Mouse (Mus musculus): ENCODE data around the gene Ptprc. TPM values are rescaled to one million over a fixed set of nuclear protein-coding genes. Genes with fewer than 3 reads are reported as not detected.

The Ptprc gene
- total and polyA plus RNA-seq, 3 experiments: 120 to 211 (median 136) TPM

- Histone ChIP-seq H3K36me3 (replicated peaks in 1 of 2; ENCODE audit: control insufficient read depth in 1 of 2, insufficient read depth in 1 of 2, low read length in 1 of 2) (peaks cover 4 to 29% of the 10 kb centered on the region in 2 experiments), H3K4me2 (ENCODE audit: insufficient read depth, low read depth, poor library complexity, severe bottlenecking) (peak overlapping the region; percentile 2; the same call in 1 of the 2 replicates), H3K79me2 (replicated peaks; ENCODE audit: control insufficient read depth, extremely low read depth, insufficient read depth, poor library complexity, severe bottlenecking) (peaks cover 52% of the 10 kb centered on the region), H3K4me1 (ENCODE audit: control insufficient read depth in 1 of 2, insufficient read depth in 2 of 2) (peaks cover 11 to 88% of the 10 kb centered on the region in 2 experiments), H3K4me3 (replicated peaks in 1 of 3; ENCODE audit: low read depth in 2 of 3, low read length in 2 of 3, poor library complexity in 1 of 3) (no peak overlapping the region), H3K9ac (ENCODE audit: insufficient read depth, low read depth) (peak overlapping the region; percentile 18; the same call in 1 of the 2 replicates), H3K27ac (ENCODE audit: insufficient read depth, low read depth) (no peak overlapping the region), H3K9me3 (replicated peaks; ENCODE audit: low read length) (no peaks in the 10 kb centered on the region), H3K27me3 (replicated peaks) (no peaks in the 10 kb centered on the region)
- dilution Hi-C loops (cut with MboI; ENCODE audit: extremely low pct_ligation_motif_present, extremely low pct_unique_long_range_greater_than_20kb, low sequenced_read_pairs): no loop called here
- DNase-seq (ENCODE audit: extremely low read depth): peak; percentile 70
- TF ChIP-seq ETS1 (conservative IDR thresholded peaks at IDR 0.05; ENCODE audit: low read depth, low read length) (peak; percentile 54), POLR2AphosphoS2 (IDR thresholded peaks at IDR 0.05; ENCODE audit: low read depth, low read length) (no peak), UBTF (IDR thresholded peaks at IDR 0.05; ENCODE audit: low read depth, low read length) (0 out of 2 replicates have a peak, but pooled peaks have one; percentile 38), RAD21 (IDR thresholded peaks at IDR 0.05; ENCODE audit: low read depth, low read length) (no peak), BHLHE40 (IDR thresholded peaks at IDR 0.05; ENCODE audit: low read depth, low read length) (peak; percentile 25; the same call in 1 of the 2 replicates), JUND (conservative IDR thresholded peaks at IDR 0.05; ENCODE audit: low read depth, low read length) (no peak), MEF2A (IDR thresholded peaks at IDR 0.05; ENCODE audit: borderline replicate concordance, low read depth, low read length) (0 out of 2 replicates have a peak, but pooled peaks have one; percentile 21), TCF12 (IDR thresholded peaks at IDR 0.05; ENCODE audit: low read depth, low read length) (peak; percentile 44; the same call in 1 of the 2 replicates), SIN3A (IDR thresholded peaks at IDR 0.05; ENCODE audit: low read length) (peak; percentile 36; the same call in 1 of the 2 replicates), HCFC1 (IDR thresholded peaks at IDR 0.05; ENCODE audit: low read depth, low read length) (no peak), EP300 (IDR thresholded peaks at IDR 0.05; ENCODE audit: low read length) (peak; percentile 75), IRF4 (IDR thresholded peaks at IDR 0.05; ENCODE audit: low read depth, low read length) (peak; percentile 32; the same call in 1 of the 2 replicates)
- in situ Hi-C loops (cut with MboI; ENCODE audit: low pct_ligation_motif_present, low pct_unique_long_range_greater_than_20kb, low sequenced_read_pairs): no loop called here
Measured at GRCm38 (mm10) chr1:138145571-138145970, 29.9 kb downstream of the Ptprc start.

GRCm38 (mm10) chr1:138145148-138145547, 30.4 kb downstream of the Ptprc start:
- TF ChIP-seq SMC3 (IDR thresholded peaks at IDR 0.05; ENCODE audit: low read depth, low read length) (no peak), SIN3A (IDR thresholded peaks at IDR 0.05; ENCODE audit: low read length) (peak; percentile 50; the same call in 1 of the 2 replicates), MXI1 (IDR thresholded peaks at IDR 0.05; ENCODE audit: low read depth, low read length) (0 out of 2 replicates have a peak, but pooled peaks have one; percentile 29)
- Histone ChIP-seq H3K27ac (ENCODE audit: insufficient read depth, low read depth) (no peak overlapping the region), H3K9ac (ENCODE audit: insufficient read depth, low read depth) (peak overlapping the region; percentile 18; the same call in 1 of the 2 replicates), H3K4me3 (replicated peaks in 1 of 3; ENCODE audit: low read depth in 2 of 3, low read length in 2 of 3, poor library complexity in 1 of 3) (no peak overlapping the region), H3K4me2 (ENCODE audit: insufficient read depth, low read depth, poor library complexity, severe bottlenecking) (peak overlapping the region; percentile 2; the same call in 1 of the 2 replicates), H3K4me1 (ENCODE audit: control insufficient read depth in 1 of 2, insufficient read depth in 2 of 2) (peaks cover 11 to 91% of the 10 kb centered on the region in 2 experiments), H3K27me3 (replicated peaks) (no peaks in the 10 kb centered on the region), H3K9me3 (replicated peaks; ENCODE audit: low read length) (no peaks in the 10 kb centered on the region), H3K79me2 (replicated peaks; ENCODE audit: control insufficient read depth, extremely low read depth, insufficient read depth, poor library complexity, severe bottlenecking) (peaks cover 56% of the 10 kb centered on the region), H3K36me3 (replicated peaks in 1 of 2; ENCODE audit: control insufficient read depth in 1 of 2, insufficient read depth in 1 of 2, low read length in 1 of 2) (peaks cover 4 to 34% of the 10 kb centered on the region in 2 experiments)
- no peak for DNase-seq (ENCODE audit: extremely low read depth)
- in situ Hi-C loops (cut with MboI; ENCODE audit: low pct_ligation_motif_present, low pct_unique_long_range_greater_than_20kb, low sequenced_read_pairs): no loop called here
- dilution Hi-C loops (cut with MboI; ENCODE audit: extremely low pct_ligation_motif_present, extremely low pct_unique_long_range_greater_than_20kb, low sequenced_read_pairs): no loop called here

Measured in CH12.LX (cell line).